Mouse (Mus musculus): ENCODE measurements around the gene Map3k6. TPM values are rescaled to one million over a fixed set of nuclear protein-coding genes. Genes with fewer than 3 reads are reported as not detected.

The Map3k6 gene
- polyA plus RNA-seq, 1 experiment from 2014 or later = 2.8 TPM

Small RNAs within 50 kb of the gene (microRNA-seq; reads per million reads assigned to microRNA genes)
- 1.6 reads per million for gene Mir7017

Other genes starting within 250 kb of the Map3k6 start
- 11.2 and 12.5 TPM in 2 replicates for gene Ahdc1, start 229.6 kb upstream of the Map3k6 start, polyA plus RNA-seq (2015; fragmentation: Nextera tagmentation; extraction: Ambion mirVana)
- gene Wasf2, start 110.3 kb upstream of the Map3k6 start, polyA plus RNA-seq (2015; fragmentation: Nextera tagmentation; extraction: Ambion mirVana) = 20.1 and 27.1 TPM in 2 replicates
- gene Cd164l2, start 28.7 kb upstream of the Map3k6 start, polyA plus RNA-seq (2015; fragmentation: Nextera tagmentation; extraction: Ambion mirVana) = 3.8 and 4.1 TPM in 2 replicates
- gene Gpr3, start 28.3 kb upstream of the Map3k6 start, polyA plus RNA-seq (2015; fragmentation: Nextera tagmentation; extraction: Ambion mirVana) = 1.5 and 2.0 TPM in 2 replicates
- gene Sytl1, start 22.3 kb downstream of the Map3k6 start, polyA plus RNA-seq (2015; fragmentation: Nextera tagmentation; extraction: Ambion mirVana) = 0.16 and 0.25 TPM in 2 replicates
- 111 and 121 TPM in 2 replicates for gene Tmem222, start 37.0 kb downstream of the Map3k6 start, polyA plus RNA-seq (2015; fragmentation: Nextera tagmentation; extraction: Ambion mirVana)
- 20.1 and 20.7 TPM in 2 replicates for gene Wdtc1, start 112.7 kb downstream of the Map3k6 start, polyA plus RNA-seq (2015; fragmentation: Nextera tagmentation; extraction: Ambion mirVana)
- gene Slc9a1, start 128.9 kb downstream of the Map3k6 start, polyA plus RNA-seq (2015; fragmentation: Nextera tagmentation; extraction: Ambion mirVana) = 10.3 and 12.8 TPM in 2 replicates
- 0.15 TPM in 2 replicates for gene Tent5b, start 239.3 kb downstream of the Map3k6 start, polyA plus RNA-seq (2015; fragmentation: Nextera tagmentation; extraction: Ambion mirVana)

All from midbrain, embryonic 16.5 days (tissue).